ENCODE assay signal across 8 mouse cellular contexts in the genomic region with DNA sequence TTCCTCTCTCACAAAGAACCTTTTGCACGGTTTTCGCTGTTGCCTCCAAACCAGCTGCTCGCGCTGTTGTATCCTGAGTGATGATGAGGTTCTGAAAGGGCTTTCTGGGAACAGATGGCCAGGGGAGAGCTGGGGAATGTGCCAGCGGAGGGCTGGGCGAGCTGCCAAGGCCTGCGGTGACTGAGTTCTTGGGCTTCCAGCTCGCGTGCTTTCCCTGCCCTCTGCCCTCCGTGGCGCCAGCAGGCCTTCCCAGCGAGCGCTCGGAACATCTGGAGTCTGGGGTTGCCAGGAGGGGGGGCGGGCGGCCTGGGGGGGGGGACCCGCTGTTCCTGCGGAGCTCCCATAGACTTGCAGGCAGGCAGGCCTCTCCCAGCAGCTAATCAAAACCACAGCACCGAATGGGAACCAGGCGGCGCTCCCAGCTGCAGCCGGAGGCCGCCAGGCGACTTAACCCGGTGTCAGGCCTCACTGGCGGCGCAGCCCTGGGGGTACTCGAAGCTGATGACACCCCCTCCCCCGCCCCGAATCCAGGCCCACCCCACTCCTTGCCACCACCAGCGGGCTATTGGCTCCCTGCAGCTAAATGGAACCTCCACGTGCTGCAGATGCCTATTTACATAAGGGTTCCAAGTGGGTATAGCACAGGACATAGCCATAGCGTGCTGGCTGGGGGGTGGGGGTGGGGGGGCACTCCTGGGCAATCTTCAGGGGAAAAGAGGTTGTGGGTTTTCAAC. TPM values are rescaled to one million over a fixed set of nuclear protein-coding genes. Genes with fewer than 3 reads are reported as not detected.
A peak's percentile ranks its signal among the peaks of the same experiment; 100 is the strongest.
DNase-seq lines count a peak whose midpoint lies in the region; ATAC-seq and TF ChIP-seq lines count a peak whose summit lies in the region.

No protein-coding gene starts in this region.

- H3K9ac ChIP-seq in liver, embryonic 16.5 days (ENCODE audit: low read depth, low read length): no peak overlapping the region

- no peak overlapping the region for H3K27ac ChIP-seq in liver, embryonic 16.5 days (ENCODE audit: low read length)
- H3K27ac ChIP-seq in olfactory bulb, adult 2 months (ENCODE audit: insufficient read depth, low read depth, low read length): peak overlapping the region; percentile 49; the same call in 1 of the 2 replicates

- no peak for TF ChIP-seq CTCF in E14TG2a.4 (conservative IDR thresholded peaks at IDR 0.05; ENCODE audit: low read length)
- TF ChIP-seq CTCF in olfactory bulb, adult 2 months (IDR thresholded peaks at IDR 0.05; ENCODE audit: insufficient read depth, low read depth, low read length): no peak

- H3K4me3 ChIP-seq in E14TG2a.4 (replicated peaks; ENCODE audit: low read length): peak overlapping the region; percentile 65
- H3K4me3 ChIP-seq in liver, embryonic 16.5 days (ENCODE audit: low read depth, low read length): peak overlapping the region; percentile 10; the same call in 1 of the 2 replicates
- no peak overlapping the region for H3K4me3 ChIP-seq in olfactory bulb, adult 2 months (ENCODE audit: insufficient read depth, low read depth, low read length)

- H3K4me1 ChIP-seq in E14TG2a.4 (replicated peaks; ENCODE audit: low read depth, low read length): peaks cover 8% of the 10 kb centered on the region
- peaks cover 5% of the 10 kb centered on the region for H3K4me1 ChIP-seq in liver, embryonic 16.5 days (ENCODE audit: control insufficient read depth, low read depth, low read length)
- peaks cover 37% of the 10 kb centered on the region for H3K4me1 ChIP-seq in olfactory bulb, adult 2 months (ENCODE audit: control insufficient read depth, insufficient read depth, low read length)

- 6% methylated on average over 30 of the region's 33 CpGs for WGBS in liver, embryonic 16.5 days (ENCODE audit: insufficient replicate concordance)
- 1% methylated on average over 31 of the region's 33 CpGs for WGBS in olfactory bulb, adult 2 months

- H3K4me2 ChIP-seq in liver, embryonic 16.5 days (ENCODE audit: low read depth, low read length): peak overlapping the region; percentile 40

- no peaks in the 10 kb centered on the region for H3K36me3 ChIP-seq in E14TG2a.4 (ENCODE audit: insufficient read depth, low read length)
- no peaks in the 10 kb centered on the region for H3K36me3 ChIP-seq in liver, embryonic 16.5 days (ENCODE audit: control insufficient read depth, insufficient read depth)

- intact Hi-C loops in heart, postnatal 36 days (cut with DNase I): no loop called here

- H3K27me3 ChIP-seq in E14TG2a.4 (ENCODE audit: insufficient read depth, low read length): peaks cover 89% of the 10 kb centered on the region
- peaks cover 32% of the 10 kb centered on the region for H3K27me3 ChIP-seq in liver, embryonic 16.5 days (ENCODE audit: control insufficient read depth, insufficient read depth, low read depth, low read length)

- DNase-seq in cerebellum, adult 18-20 months: peak; percentile 93 to 99
- peak; percentile 99 for DNase-seq in forelimb bud, embryonic 11.5 days (ENCODE audit: low read depth, low spot score)
- DNase-seq in heart, postnatal 36 days: peak; percentile 99
- peak; percentile 97 to 99 for DNase-seq in layer of hippocampus, adult 18-20 months (ENCODE audit: low spot score in 2 of 2)
- peak; percentile 45 to 56 for DNase-seq in thymus, adult 18-20 months

- no peaks in the 10 kb centered on the region for H3K9me3 ChIP-seq in E14TG2a.4 (ENCODE audit: low read length)
- H3K9me3 ChIP-seq in liver, embryonic 16.5 days (replicated peaks; ENCODE audit: control insufficient read depth, low read length): no peaks in the 10 kb centered on the region

- TF ChIP-seq POLR2A in olfactory bulb, adult 2 months (IDR thresholded peaks at IDR 0.05; ENCODE audit: insufficient read depth, low read depth, low read length): no peak

- peak; percentile 80 for ATAC-seq in liver, embryonic 16.5 days (ENCODE audit: low read depth)

RNA-seq across cellular contexts. Expression of a gene that starts 18.5 kb away (rescaled TPM):
- 10 to 100 TPM in 1 of 2 experiments, 1 to 10 TPM in 1; 10.0 to 11.4 TPM for total RNA-seq in heart, postnatal 36 days (2021)
- total RNA-seq in layer of hippocampus, adult 18-20 months (2021): 1 to 10 TPM; 3.2 to 3.4 TPM
- 0.90 and 0.92 TPM in 2 replicates for polyA plus RNA-seq in liver, embryonic 16.5 days (2015; fragmentation: Nextera tagmentation; extraction: Ambion mirVana)
- polyA plus RNA-seq in olfactory bulb, adult 2 months (2012; ENCODE audit: insufficient read depth, insufficient read length, low replicate concordance, missing spikeins): not detected in 2 replicates
